Mouse (Mus musculus) cerebellum, adult 2 months (tissue): ENCODE measurements around the gene Tgm4.

Source experiments
- CTCF ChIP-seq: fragments of 200-500 bp; IDR thresholded peaks from 2 replicates; pipeline ENCODE4 v1.5.1; 2011; ENCODE audit warnings: low read depth, mild to moderate bottlenecking, control low read depth, low read length, moderate library complexity, borderline replicate concordance; ENCODE audit not compliant: insufficient read depth
- POLR2A ChIP-seq: fragments of 200-500 bp; IDR thresholded peaks from 2 replicates; pipeline ENCODE4 v1.6.1; 2011; ENCODE audit warnings: low read length, control low read depth, borderline replicate concordance; ENCODE audit not compliant: insufficient read depth

- TF ChIP-seq POLR2A = no peak
- TF ChIP-seq CTCF = no peak
Observed at GRCm38 (mm10) chr9:123115566-123115965, 81.0 kb downstream of the Tgm4 start.
